Mouse (Mus musculus): ENCODE measurements at regions not wholly inside any gene's neighbourhood (a gene's known extent, or its start where the extent isn't known, plus 50 kb on each side); places are given as distances from the start of the nearest gene placed in this dataset.

- DNase-seq (ENCODE audit: low read depth, low spot score), result no peak
Measured at GRCm38 (mm10) chr9:122437464-122437863, 86.1 kb downstream of the Abhd5 start.

GRCm38 (mm10) chr9:122446387-122447105 is 95.1 kb downstream of the Abhd5 start:
- no peak for DNase-seq (ENCODE audit: low read depth, low spot score)

- no peak for DNase-seq (ENCODE audit: low read depth, low spot score)
Measured at GRCm38 (mm10) chr9:122447568-122447967, 96.2 kb downstream of the Abhd5 start.

- no peak for DNase-seq (ENCODE audit: low read depth, low spot score)
Measured at GRCm38 (mm10) chr9:122448342-122448741, 96.9 kb downstream of the Abhd5 start.

DNA sequence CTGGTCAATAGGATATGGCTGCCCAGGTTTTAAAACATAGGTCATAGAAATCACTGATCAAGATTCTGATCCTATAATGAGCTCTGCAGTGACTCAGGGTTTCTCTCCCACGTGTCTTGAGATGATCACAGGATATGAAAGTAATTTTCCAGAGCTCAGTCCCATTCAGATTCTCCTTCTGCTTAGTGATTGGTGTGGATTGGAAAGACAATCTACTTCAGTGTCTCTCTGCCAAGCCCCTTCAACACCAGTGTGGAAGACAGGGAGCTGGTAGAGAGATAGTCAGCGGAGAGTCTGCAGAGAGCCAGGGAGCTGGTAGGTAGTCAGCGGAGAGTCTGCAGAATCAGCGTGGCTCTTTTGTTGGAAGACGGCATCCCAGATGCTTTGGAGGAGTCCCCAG is 99.1 kb downstream of the Abhd5 start:
- DNase-seq (ENCODE audit: low read depth, low spot score), result no peak

DNA sequence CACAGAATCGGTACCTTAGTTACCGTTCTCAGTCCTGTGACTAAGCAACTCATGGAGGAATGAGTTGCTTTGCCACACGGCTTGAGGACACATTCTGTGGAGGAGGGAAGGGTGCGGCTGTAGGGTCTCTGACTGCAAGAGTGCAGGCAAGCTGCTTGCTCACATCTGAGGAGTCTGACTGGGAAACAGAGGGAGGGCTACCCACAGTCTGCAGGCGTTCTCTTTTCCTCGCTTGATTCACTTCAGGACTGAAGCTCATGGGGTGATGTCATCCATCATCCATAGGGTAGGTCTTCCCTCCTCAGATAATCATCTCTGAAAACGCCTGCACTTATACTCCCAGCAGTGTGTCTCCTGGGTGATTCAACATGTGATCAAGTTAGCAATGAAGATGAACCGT is 103.9 kb downstream of the Abhd5 start:
- DNase-seq (ENCODE audit: low read depth, low spot score), result no peak

DNA sequence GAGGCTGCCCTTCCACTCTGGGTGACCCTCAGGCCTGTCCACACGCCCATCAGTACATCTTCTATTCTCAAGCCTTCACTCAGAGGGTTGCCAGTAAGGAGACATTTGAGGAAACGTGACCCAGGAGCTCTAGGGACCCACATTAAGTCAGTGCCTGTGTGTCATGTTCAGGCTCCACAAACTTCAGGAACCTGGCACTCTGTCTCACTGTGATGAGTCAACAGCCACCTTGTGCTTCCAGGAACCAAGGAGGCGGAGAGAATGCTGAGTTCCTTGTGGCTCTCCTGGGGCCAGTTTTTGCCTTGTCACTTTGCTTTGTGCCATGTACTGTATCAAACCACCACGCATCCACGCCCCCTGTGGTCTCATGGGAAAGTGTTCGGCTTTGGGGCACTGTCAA is 104.4 kb downstream of the Abhd5 start:
- DNase-seq (ENCODE audit: low read depth, low spot score), result no peak

DNA sequence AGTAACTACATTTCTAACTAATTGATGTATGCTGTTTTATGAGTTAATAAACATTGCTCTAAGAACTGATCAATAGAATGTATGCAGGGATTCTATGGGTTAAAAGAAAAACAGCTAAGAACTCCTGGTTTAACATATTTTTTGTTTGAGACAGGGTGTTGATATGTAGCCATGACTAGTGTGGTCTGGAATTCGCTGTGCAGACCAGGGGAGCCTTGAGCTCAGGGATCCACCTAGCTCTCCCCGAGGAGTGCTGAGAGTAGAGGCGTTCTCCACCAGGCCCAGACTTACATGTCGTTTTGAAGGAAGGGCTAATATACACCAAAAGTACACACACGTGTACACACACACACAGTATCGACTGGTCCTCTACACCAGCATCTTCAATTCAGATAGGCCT is 108.1 kb downstream of the Abhd5 start:
- DNase-seq (ENCODE audit: low read depth, low spot score), result no peak

- peak; percentile 65 for DNase-seq (ENCODE audit: low read depth, low spot score)
Measured at GRCm38 (mm10) chr9:122471539-122471938, 120.1 kb downstream of the Abhd5 start.

GRCm38 (mm10) chr9:122476356-122476755 is 124.9 kb downstream of the Abhd5 start:
- peak; percentile 58 for DNase-seq (ENCODE audit: low read depth, low spot score)

DNA sequence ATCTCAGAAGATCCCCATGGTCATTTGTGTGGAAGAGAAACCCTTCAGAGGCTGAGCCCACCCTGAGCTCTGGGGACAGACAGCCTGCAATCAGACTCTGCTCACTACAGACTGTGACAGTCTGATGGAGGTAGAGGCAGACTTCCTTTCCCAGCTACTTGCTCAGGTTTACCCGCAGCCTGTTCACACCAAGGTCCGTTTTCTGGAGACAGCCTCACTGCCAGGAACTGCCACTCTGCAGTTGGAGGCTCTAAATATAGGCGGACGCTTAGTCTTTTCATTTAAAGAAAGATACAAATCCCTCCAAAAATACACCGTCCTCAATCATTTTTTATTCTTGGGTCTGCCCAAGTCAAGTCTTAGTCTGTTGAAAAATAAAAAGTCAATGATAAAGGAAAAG is 135.6 kb downstream of the Abhd5 start:
- DNase-seq (ENCODE audit: low read depth, low spot score), result no peak

DNA sequence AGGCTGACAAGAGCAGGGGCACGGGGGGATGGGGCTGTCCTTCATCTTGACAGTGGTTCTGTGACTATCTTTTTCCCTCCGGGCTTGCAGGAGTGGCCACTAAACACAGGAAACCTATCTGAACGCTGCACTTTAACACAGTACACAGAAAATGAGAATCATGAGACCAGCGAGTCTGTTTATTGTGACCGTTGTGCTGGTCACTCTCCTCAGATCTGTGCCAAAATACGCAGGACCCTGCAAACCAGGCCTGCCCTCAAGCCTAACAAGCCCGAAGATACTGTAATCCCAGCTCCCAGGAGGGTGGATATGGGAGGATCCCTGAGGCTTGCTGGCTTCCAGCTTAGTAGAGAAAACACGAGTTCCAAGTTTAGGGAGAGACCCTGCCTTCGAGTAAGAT is 143.3 kb downstream of the Abhd5 start:
- no peak for DNase-seq (ENCODE audit: low read depth, low spot score)

DNA sequence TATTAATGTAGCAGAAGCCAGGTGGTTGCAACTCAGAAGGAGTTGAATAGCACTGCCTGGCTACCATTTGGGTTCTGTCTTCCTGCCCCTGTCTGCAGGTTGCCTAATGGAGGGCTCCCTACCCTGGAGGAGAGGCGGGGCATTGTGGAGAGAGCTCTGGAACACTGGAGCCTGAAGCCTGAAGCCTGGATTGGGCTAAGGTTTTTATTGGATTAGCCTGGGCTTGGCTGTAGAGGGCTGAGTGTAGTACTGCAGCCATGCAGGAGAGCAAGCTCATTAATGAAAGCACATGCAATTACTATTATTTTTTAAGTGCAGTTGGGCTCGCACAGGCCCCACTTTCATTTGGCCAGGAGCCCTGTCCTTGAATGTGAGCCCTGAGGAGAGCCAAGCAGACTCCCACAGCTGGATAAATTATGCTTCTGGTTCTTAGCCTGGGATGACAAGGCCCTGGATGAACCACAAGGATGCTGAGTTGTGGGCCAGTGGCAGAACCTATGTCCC is 145.1 kb downstream of the Abhd5 start:
- DNase-seq (ENCODE audit: low read depth, low spot score), result no peak

DNA sequence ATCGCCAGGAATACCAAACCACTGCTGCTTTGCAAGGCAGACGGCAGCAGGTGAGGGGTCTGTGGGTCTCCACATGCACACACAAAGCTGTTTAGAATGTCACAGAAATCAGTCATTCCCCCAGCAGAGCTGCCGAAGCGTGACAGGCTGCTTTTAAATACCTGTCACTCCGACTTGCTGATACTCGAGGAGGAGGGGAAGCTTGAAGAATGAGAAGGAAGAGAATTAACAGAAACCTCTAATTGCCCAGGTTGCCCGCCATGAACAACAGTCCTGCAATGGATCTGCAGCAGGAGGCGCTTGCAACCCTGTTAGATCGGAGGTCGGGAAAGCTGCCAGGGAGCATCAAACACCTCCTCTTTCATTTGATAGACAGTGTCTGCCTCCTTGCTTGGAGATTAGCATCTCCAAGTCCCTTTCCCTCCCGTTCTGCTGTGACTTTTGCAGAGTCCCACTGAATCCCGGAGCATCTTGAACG is 150.5 kb downstream of the Abhd5 start:
- DNase-seq (ENCODE audit: low read depth, low spot score), result no peak

DNA sequence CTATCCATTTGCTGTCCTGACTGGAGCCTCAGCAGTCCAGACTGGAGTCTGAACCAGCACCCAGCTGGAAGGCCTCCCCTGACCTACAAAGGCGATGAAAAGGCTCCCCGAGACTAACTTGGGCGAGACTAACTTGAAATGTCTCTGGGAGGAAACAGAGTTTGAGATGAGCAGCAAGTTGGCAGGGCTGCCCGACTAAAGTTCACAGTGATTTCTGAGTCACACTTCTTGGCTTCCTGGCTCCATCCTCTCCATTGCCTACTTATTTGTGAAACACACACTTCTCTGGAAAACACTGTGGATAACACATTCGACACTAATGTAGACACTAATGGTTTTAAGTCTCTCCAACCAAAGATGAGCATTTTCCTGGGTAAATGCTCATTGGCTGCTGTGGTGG is 170.2 kb downstream of the Abhd5 start:
- no peak for DNase-seq (ENCODE audit: low read depth, low spot score)

GRCm38 (mm10) chr9:122525621-122526055 is 174.2 kb downstream of the Abhd5 start:
- peak; percentile 58 for DNase-seq (ENCODE audit: low read depth, low spot score)

- DNase-seq (ENCODE audit: low read depth, low spot score), result no peak
Measured at GRCm38 (mm10) chr9:122528267-122528666, 176.9 kb downstream of the Abhd5 start.

GRCm38 (mm10) chr9:122529721-122530120 is 178.3 kb downstream of the Abhd5 start:
- DNase-seq (ENCODE audit: low read depth, low spot score), result peak; percentile 54

DNA sequence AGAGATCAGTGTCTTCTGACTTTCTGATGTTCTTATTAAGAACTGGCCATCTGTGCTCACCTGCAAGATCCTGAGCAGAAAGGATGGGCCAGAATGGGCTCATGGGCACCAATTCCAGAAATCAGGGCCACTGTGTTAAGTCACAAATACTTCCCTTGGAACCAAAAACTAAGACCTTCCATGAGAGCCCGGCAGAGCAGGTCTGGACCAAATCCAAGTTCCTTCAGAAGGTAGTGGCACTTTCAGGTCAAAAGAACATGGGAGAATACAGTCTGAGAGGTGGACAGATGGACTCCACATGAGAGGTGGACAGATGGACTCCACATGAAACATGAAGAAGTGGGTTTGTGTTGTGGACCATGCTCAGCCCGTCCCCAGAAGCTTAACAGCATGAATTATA is 180.4 kb downstream of the Abhd5 start:
- no peak for DNase-seq (ENCODE audit: low read depth, low spot score)

DNA sequence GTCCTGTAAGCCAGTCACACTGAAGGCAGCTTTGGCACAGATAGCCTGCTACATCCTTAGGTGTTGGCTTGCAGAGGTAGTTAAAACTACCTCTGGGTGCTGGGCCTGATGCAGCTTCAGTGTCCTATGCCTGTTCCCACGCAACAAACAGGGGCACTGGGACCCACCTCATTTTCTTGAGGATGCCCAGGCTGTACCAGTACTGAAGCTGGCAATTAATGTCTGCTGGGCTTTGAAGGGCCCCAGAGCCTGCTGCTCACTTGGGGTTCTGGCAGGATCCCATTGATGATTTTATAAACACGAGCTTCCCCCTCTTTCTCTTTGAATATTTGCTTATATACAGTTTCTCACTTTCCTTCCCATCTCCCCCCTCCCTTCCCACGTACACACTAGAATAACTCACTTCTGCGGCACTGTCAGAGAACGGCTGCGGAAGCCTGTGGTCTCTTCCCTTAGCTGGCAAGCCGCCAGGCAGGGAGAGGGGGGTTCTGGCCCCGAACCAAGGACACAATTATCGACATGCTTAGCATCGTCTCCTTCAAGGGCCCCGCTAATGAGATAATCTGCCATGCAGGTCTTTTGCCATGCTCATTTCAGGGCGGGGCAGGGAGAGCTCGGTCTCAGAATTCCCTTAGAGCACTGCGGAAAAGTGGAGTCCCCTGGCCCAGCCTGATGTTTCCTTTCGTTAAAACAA is 182.9 kb downstream of the Abhd5 start:
- DNase-seq (ENCODE audit: low read depth, low spot score), result no peak

- DNase-seq (ENCODE audit: low read depth, low spot score), result no peak
Measured at GRCm38 (mm10) chr9:122534965-122535364, 183.6 kb downstream of the Abhd5 start.

- DNase-seq (ENCODE audit: low read depth, low spot score), result peak; percentile 16
Measured at GRCm38 (mm10) chr9:122540091-122540490, 188.7 kb downstream of the Abhd5 start.

DNA sequence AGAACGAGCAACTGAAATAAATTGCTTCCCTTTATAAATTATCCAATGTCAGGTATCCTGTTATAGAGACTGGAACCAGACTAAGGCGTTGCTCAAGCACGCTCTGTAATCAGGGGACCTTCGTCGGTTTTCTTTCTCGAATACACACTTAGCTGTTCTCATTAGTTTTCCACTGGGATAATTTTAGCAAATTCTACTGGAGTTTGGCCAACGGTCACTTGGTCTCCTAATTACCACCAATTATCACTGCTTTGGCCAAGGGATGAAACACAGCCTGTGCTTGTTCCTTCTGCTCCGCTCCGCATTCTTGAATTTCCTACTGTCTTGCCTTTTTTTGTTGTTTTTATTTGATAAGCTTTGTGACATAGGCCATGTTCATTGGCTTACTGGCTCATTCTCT is 191.1 kb upstream of the Topaz1 start:
- DNase-seq (ENCODE audit: low read depth, low spot score), result no peak
